Mouse (Mus musculus) embryo, embryonic 10 days (tissue): ENCODE measurements at regions not wholly inside any gene's neighbourhood (a gene's known extent, or its start where the extent isn't known, plus 50 kb on each side); places are given as distances from the start of the nearest gene placed in this dataset.

Source experiments
- DNase-seq: peaks from one replicate; pipeline ENCODE4 v3.0.0-alpha.2; 2015; ENCODE audit warnings: low spot score

- DNase-seq: no peak
Measured at GRCm38 (mm10) chr14:107727234-107727633, 1186.7 kb downstream of the Slitrk1 start.

- DNase-seq: no peak
Measured at GRCm38 (mm10) chr14:107688349-107688748, 1225.6 kb downstream of the Slitrk1 start.

GRCm38 (mm10) chr14:107687261-107688019 lies 1226.5 kb downstream of the Slitrk1 start:
- DNase-seq: no peak

GRCm38 (mm10) chr14:107656595-107656994 lies 1257.4 kb downstream of the Slitrk1 start:
- DNase-seq: peak; percentile 13

DNA sequence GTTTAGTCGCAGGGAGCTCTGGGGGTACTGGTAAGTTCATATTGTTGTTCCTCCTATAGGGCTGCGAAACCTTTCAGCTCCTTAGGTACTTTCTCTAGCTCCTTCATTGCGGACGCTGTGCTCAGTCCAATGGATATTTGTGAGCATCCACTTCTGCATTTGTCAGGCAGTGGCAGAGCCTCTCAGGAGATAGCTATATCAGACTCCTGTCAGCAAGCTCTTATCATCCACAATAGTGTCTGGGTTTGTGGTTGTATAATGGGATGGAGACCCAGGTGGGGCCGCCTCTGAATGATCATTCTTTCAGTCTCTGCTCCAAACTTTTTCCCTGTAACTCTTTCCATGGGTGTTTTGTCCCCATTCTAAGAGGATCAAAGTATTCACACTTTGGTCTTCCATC lies 1298.5 kb downstream of the Slitrk1 start:
- DNase-seq: no peak

DNA sequence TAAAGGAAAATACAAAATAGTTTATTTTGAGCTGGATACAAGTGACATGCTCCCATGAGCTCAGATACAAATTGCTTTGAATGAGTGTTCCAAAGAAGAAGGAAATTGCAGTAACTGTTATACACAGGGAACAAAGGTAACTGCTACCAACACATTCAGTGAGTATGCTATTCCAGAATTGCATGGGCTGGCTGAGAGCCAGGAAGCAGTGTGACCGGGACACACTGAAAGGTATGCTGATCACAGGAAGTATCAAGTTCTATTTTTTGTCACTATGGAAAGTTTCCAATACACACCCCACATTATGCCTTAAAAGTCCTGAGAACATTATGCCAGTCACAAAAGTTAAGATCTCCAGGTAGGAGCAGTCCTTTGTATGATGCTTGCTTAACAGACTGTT lies 1299.6 kb downstream of the Slitrk1 start:
- no peak for DNase-seq

GRCm38 (mm10) chr14:107603198-107603597 lies 1310.8 kb downstream of the Slitrk1 start:
- DNase-seq: no peak

GRCm38 (mm10) chr14:107586715-107587114 lies 1327.2 kb downstream of the Slitrk1 start:
- no peak for DNase-seq

- DNase-seq: no peak
Measured at GRCm38 (mm10) chr14:107584252-107584651, 1329.7 kb downstream of the Slitrk1 start.

DNA sequence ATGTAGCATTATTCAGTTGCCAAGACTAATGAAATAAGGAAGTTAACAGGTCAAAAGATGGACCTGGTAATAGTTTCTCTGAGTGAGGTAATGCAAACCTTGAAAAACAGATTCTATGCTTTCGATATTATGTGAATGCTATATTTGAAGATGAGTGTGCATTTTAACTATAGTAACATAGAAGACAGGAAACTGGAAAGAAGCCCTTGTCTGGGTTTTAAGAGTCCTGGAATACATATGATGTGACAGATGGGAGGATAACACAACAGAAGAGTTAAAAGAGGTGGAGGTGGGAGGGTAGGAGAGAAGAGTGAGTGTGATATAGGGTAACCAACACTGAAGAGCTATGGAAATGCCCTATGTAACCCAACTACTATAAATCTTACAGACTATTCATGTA lies 1343.3 kb downstream of the Slitrk1 start:
- no peak for DNase-seq

DNA sequence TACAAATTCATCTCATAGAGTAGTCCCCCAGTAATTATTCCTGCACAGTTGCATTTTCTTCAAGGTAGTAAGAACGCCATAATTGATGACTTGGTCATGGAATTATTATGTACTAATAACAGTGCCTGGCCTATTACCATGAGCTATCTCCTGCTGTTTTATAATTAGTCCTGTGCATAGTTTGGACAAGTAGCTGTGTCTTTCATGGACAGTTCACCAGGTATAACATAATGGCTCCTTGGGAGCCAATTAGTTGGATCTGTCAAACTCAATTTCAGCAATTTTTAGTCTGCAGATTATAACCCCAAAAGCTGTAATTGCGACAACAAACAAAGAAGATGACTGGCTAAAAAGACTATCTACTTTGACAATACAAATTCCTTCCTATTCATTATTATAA lies 1345.5 kb downstream of the Slitrk1 start:
- DNase-seq: no peak
